Mouse (Mus musculus) heart, adult 2 months (tissue): ENCODE data around the gene Slc23a2.

Source experiments
- EP300 ChIP-seq: fragments of 200-500 bp; IDR thresholded peaks from 2 replicates; pipeline ENCODE4 v1.6.1; 2011; ENCODE audit warnings: low read depth, low read length, control low read depth; ENCODE audit not compliant: insufficient read depth
- POLR2A ChIP-seq: fragments of 200-500 bp; IDR thresholded peaks from 2 replicates; pipeline ENCODE4 v1.6.1; 2011; ENCODE audit warnings: mild to moderate bottlenecking, low read depth, low read length, control low read depth; ENCODE audit not compliant: insufficient read depth

DNA sequence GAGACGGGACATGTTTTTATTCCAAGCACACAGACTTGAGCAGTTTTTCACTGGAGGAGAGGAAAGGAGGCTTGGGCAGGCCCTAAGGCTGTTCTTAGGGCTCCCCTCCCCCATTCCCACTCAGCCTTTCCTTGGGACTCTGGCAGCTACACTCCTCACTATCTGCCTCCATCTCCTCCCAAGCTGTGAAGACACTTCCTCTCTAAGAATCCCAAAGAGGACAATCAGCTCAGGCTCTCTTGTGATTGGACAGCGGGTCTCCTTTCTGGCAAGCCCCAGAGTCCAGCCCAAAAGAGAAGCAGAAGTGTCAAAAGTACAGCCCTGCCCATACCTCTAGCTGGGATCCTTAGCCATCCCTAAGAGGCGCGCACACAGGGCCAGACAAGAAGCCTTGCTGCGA, 117.5 kb downstream of the Slc23a2 start:
- no peak for TF ChIP-seq EP300
- TF ChIP-seq POLR2A: peak; percentile 25; the same call in 1 of the 2 replicates
